Mouse (Mus musculus): ENCODE data around the gene Pard6a.

Gene Pard6a

GRCm38 (mm10) chr8:105700966-105701824 lies at the start of gene Pard6a, which contains the start of gene Acd:
Gene Pard6a (plus strand): TSS chr8:105701148.
Gene Acd (minus strand): TSS chr8:105701102.
- peak; percentile 97 to 98 for DNase-seq

GRCm38 (mm10) chr8:105657641-105658040 lies 43.3 kb upstream of the Pard6a start:
- DNase-seq = no peak

- peak in 1 of 2 experiments; percentile 38 for DNase-seq
Observed at GRCm38 (mm10) chr8:105661167-105661566, 39.8 kb upstream of the Pard6a start.

DNA sequence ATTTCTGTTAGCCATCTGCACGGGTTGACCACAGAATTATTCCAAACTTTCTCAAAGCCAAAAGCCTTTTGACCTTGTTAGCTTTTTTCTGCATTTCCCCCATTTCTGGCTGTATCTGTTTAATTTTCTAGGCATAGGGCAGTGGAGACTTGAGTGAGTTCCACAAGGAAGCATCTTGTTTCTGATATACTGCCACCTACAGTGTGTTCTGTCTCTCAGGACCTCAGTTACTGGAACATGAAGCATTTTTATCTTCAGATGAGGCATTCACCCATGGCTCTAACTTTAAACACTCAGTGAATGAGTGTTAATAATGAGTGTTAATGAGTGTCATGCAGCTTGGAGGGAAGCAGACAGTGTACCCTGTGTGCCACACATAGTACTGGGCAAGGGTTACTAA lies 23.1 kb upstream of the Pard6a start:
- DNase-seq = no peak

DNA sequence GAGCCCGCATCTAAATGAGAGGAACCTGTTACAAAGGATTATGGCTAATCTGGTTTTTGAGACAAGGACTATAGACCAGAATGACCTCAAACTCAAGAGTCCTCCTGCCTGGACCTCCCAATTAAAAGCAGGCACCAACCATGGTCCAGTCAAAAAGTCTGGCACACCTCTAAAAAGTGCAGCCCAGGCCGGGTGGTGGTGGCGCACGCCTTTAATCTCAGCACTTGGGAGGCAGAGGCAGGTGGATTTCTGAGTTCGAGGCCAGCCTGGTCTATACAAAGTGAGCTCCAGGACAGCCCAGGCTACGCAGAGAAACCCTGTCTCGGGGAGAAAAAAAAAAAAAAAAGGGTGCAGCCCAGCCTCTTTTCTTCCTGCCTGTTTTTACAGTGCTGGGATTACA lies 15.6 kb upstream of the Pard6a start:
- no peak for DNase-seq

DNA sequence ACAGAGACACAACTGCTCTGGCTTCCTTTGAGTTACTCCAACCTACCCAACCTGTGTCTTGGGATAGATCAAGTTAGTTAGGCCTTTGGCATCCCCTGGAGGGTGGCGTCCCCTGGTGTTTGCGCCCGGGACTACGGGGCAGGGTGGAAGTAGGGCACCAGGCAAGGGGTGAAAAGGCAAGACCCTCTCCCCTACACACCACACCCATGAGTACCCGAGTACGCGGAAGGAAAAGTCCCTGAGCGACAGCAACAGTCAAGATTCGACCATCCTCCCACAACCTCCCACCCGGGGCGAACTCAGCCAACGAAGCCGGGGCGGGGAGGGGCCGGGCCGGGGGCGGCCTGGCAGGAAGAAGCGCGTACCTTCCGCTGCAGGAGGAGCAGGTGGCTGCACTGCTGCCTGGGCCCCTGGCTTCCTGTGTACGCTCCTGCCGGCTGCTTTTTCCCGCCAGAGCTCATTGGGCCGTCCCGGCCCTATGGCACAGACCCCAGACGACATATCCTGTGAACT lies 15.1 kb upstream of the Pard6a start, which contains the start of gene Carmil2:
Gene Carmil2, plus strand, starts transcription at position 479 of the 513 bp plus-strand sequence.
- peak; percentile 60 to 73 for DNase-seq

DNA sequence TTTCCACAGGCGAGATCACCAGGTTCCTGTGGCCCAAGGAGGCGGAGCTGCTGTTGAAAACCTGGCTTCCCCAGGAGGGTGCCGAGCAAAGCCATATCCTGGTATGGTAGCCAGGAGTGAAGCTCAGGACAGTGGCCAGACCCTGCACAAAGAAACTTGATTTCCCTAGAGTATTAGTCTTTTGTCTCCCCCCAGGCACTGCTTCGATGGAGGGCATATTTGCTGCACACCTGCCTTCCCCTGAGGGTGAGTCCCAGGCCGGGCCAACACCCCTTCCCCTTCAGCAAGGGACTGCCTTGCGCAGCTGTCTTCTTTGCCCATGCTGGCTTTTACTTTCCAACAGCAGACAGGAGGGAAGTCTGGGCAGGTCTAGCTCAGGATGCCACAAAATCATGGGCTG lies 14.4 kb upstream of the Pard6a start:
- DNase-seq = no peak

GRCm38 (mm10) chr8:105687512-105687911 lies 13.4 kb upstream of the Pard6a start:
- DNase-seq = no peak

GRCm38 (mm10) chr8:105688242-105688752 lies 12.7 kb upstream of the Pard6a start:
- no peak for DNase-seq

DNA sequence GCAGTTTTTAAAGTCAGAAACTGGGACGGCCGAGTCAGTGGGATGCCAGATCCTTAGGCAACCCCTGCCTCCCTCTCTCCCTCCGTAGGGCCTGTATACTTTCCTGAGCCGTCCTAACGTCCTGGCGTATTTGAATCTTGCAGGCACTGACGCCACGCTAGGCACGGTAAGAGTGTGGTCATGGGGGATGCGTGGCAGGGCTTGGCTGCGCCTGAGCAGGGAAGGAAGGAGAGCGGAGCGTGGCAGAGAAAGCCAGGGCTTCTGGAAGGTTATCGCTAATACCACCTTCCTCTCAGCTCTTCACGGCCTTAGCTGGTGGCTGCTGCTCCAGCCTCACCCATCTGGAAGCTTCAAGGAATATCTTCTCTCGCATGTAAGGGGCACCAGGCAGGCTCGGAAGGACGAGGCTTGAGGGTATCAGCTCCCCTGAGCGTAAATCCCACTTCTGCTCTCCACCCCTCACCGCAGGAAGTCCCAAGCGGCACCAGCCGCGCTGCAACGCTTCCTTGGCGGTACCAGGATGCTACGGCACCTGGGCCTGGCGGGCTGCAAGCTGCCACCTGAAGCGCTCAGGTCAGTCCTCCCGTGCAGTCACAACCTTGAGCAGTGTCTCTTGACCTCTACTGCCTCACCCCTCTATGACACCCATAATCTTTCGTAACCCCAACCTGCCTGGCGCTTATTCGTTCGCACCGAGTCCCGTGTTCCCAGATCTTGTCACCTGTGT lies 11.5 kb upstream of the Pard6a start:
- no peak for DNase-seq

- DNase-seq = no peak
Observed at GRCm38 (mm10) chr8:105689983-105690360, 11.0 kb upstream of the Pard6a start.

- DNase-seq = no peak
Observed at GRCm38 (mm10) chr8:105690978-105691377, 10.0 kb upstream of the Pard6a start.

DNA sequence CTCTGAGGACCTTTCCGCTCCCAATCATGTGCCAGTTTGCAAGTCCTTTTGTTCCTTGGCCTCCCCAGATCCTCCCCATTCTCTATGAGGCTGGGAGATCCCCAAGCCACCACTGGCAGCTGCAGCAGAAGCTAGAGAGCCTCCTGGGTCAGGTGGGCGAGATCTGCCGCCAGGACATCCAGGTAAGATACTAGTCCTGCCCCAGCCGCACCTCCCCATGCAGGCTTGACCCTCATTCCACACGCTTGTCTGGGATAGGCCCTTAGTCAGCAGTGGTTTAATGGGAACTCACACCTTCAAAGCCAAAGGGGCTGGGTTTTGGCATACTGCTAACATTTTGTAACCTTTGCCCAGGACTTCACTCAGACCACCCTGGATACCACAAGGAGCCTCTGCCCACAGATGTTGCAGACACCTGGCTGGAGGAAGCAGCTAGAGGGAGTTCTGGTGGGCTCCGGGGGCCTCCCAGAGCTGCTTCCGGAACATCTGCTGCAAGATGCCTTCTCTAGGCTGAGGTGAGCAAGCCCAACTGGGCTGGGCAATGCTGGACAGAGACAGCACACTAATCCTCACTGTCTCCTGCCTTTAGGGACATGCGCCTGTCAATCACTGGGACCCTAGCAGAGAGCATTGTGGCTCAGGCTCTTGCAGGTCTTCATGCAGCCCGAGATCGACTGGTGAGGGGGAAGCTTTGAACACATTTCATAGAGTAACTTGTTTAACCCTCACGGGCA lies 8.3 kb upstream of the Pard6a start:
- DNase-seq = peak in 1 of 2 experiments; percentile 22

- peak; percentile 90 to 94 for DNase-seq
Observed at GRCm38 (mm10) chr8:105693648-105694047, 7.3 kb upstream of the Pard6a start.

- DNase-seq = peak; percentile 77 to 78
Observed at GRCm38 (mm10) chr8:105694051-105694799, 6.7 kb upstream of the Pard6a start.

GRCm38 (mm10) chr8:105695080-105695780 lies 5.7 kb upstream of the Pard6a start:
- peak; percentile 45 to 52 for DNase-seq

- DNase-seq = peak in 1 of 2 experiments; percentile 27
Observed at GRCm38 (mm10) chr8:105697196-105697780, 3.7 kb upstream of the Pard6a start.

GRCm38 (mm10) chr8:105698734-105699133 lies 2.2 kb upstream of the Pard6a start:
- DNase-seq = no peak

DNA sequence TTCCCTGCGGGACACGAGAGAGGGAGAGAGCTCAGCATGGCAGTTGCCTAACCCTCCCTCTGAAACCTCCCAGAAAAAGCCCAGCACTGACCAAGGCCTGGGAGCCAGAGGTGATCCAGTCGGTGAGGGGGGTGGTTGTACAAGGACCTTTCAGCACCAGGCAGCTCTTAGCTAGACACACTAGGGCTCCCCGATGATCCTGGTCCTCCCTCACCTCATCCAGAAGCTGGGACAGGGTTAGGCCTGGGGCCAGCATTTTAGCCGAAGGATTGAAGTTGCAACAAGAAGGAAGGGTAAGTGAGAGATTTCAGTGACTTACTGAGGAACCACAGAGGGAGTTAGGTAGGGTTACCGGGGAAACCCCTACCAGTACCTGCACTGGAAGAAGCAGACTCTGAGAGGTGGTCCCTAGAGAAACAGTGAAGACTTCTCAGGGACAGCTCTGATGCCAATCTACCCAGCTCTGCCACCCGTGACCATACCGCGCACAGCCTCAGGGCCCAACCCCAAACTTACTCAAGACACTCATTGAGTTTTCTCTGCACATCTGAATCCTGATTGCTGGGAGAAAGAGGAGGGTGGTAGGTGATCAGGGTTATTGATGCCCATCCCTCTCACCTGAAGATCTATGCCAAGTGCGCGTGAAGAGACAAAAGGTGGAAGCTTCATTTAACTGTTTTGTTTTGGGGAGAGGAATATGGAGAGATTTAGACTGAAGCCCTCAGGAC lies 1.3 kb upstream of the Pard6a start:
- no peak for DNase-seq

- peak in 1 of 2 experiments; percentile 71 for DNase-seq
Observed at GRCm38 (mm10) chr8:105700566-105700965, 382 bp upstream of the Pard6a start.

Data from cerebellum, postnatal 25 days (tissue).